Mouse (Mus musculus): ENCODE data around the gene Gclm. TPM values are rescaled to one million over a fixed set of nuclear protein-coding genes. Genes with fewer than 3 reads are reported as not detected.
"Not testable (repeated sequence)": the region's sequence is repeated elsewhere in the genome, so short reads cannot be mapped to it uniquely, and the experiment has no call there.

The Gclm gene
- total RNA-seq, 1 experiment from 2014 or later: 71.8 TPM

- peak; percentile 86 to 91 for ATAC-seq (replicated peaks in 1 of 2; ENCODE audit: insufficient read depth in 1 of 2, low FRiP score in 2 of 2, low TSS enrichment in 1 of 2, low read depth in 1 of 2, poor library complexity in 2 of 2, severe bottlenecking in 2 of 2)
Observed at GRCm38 (mm10) chr3:122274241-122275024, 29.1 kb downstream of the Gclm start, which contains the start of gene Dnttip2. Gene Dnttip2, plus strand, starts transcription at chr3:122274388.

DNA sequence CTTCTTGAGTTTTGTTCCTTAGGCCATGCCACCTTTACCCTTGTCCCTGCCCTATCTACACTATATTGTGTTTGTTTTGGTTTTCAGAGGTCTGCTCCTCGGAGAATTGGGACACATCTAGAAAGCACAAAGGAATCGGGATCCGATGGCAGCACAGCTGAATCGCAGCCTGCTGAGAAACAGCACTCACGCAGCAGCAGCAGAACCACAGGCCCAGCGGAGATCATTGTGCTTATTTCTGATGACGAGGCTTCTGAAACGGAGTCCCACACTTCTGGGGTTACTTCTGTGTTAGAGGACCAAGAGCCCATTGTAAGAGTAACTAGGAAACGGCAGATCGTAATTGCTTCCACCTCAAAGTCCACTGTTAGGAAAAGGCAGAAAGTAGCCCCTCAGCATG lies 29.8 kb downstream of the Gclm start:
- no peak for ATAC-seq (replicated peaks in 1 of 2; ENCODE audit: insufficient read depth in 1 of 2, low FRiP score in 2 of 2, low TSS enrichment in 1 of 2, low read depth in 1 of 2, poor library complexity in 2 of 2, severe bottlenecking in 2 of 2)

DNA sequence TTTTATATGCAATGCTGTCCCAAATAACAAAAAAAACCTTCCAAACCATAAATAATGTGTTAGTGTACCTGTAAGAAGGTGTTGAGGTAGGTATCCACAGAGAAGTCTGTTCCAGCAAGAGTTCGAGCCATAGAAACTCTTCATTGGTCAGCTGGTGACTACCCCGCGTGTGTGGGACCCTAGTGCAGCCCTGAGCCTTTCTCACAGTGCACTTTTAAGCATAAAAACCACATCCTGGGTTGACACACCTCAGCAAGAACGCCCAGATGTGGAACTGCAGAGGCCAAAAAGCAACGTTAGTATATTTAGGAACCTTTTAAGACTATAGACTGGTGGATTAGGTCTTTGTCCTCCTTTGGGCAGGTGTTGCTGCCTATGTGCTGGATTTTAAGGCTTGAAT lies 41.8 kb downstream of the Gclm start:
- ATAC-seq (replicated peaks in 1 of 2; ENCODE audit: insufficient read depth in 1 of 2, low FRiP score in 2 of 2, low TSS enrichment in 1 of 2, low read depth in 1 of 2, poor library complexity in 2 of 2, severe bottlenecking in 2 of 2): no peak

- ATAC-seq (replicated peaks in 1 of 2; ENCODE audit: insufficient read depth in 1 of 2, low FRiP score in 2 of 2, low TSS enrichment in 1 of 2, low read depth in 1 of 2, poor library complexity in 2 of 2, severe bottlenecking in 2 of 2): no peak
Observed at GRCm38 (mm10) chr3:122288613-122289195, 43.3 kb downstream of the Gclm start.

- not testable (repeated sequence) for ATAC-seq (replicated peaks in 1 of 2; ENCODE audit: insufficient read depth in 1 of 2, low FRiP score in 2 of 2, low TSS enrichment in 1 of 2, low read depth in 1 of 2, poor library complexity in 2 of 2, severe bottlenecking in 2 of 2)
Observed at GRCm38 (mm10) chr3:122289344-122289743, 44.0 kb downstream of the Gclm start.

GRCm38 (mm10) chr3:122290696-122291095 lies 45.3 kb downstream of the Gclm start:
- ATAC-seq (replicated peaks in 1 of 2; ENCODE audit: insufficient read depth in 1 of 2, low FRiP score in 2 of 2, low TSS enrichment in 1 of 2, low read depth in 1 of 2, poor library complexity in 2 of 2, severe bottlenecking in 2 of 2): peak; percentile 76

DNA sequence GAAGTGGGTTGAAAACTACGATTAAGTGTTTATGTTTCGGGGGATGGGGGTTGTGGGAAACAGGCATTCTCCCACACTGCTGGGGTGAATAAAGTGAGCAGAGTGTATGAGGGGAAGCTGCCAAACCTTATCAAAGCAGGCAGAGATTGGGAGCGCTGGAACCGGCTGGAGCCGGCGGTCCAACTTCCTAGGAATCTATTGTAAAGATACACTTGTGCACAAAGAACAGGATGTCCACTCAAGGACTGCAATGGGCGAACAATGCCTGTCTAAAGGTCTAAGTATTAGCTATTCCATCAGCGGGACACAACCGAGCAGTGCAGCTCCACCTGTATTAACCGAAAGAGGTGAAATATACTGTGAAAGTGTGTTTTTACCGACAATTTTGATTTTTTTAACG lies 46.5 kb downstream of the Gclm start:
- ATAC-seq (replicated peaks in 1 of 2; ENCODE audit: insufficient read depth in 1 of 2, low FRiP score in 2 of 2, low TSS enrichment in 1 of 2, low read depth in 1 of 2, poor library complexity in 2 of 2, severe bottlenecking in 2 of 2): no peak

DNA sequence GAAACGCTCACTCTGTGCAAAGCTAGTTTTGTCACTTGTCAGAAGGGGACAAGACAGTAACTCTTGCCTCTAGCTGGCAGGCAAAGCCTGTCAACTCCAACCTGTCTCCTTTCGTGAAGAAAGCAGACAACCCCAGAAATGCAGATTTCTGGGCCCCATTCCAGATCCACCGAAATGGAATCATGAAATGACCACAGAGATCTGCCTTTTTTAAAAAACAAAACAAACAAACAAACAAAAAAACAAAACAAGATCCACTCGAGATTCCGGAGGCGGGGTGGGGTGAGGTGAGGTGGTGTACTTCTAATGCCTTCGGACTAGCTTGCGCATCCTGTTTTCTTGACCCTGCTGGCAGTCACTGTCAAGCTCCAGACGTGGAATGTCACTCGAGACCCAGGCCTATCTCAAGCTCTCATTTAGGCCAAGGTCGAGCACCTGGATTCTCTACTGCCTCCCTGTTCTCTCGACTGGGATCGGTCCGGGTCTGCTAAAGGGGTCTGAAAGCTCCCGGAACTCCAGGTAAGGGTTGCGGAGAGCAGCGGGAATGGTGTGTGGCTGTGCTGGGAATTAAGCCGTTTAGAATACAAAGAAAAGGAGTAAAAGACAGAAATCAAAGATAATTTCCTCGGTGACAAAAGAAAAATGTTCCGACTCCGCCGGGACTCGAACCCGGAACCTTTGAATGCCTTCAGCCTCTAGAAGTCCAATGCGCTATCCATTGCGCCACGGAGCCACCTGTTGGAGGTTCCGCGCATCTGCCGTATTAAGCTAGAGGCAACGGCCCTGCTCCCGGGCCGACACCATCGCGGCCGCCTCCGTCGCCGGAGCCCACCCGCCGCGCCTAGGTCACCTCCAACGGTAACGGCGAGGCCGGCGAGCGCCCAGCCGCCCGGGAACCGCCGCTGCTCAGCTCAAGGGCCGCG lies 47.2 kb downstream of the Gclm start:
- peak; percentile 43 to 62 for ATAC-seq (replicated peaks in 1 of 2; ENCODE audit: insufficient read depth in 1 of 2, low FRiP score in 2 of 2, low TSS enrichment in 1 of 2, low read depth in 1 of 2, poor library complexity in 2 of 2, severe bottlenecking in 2 of 2)

DNA sequence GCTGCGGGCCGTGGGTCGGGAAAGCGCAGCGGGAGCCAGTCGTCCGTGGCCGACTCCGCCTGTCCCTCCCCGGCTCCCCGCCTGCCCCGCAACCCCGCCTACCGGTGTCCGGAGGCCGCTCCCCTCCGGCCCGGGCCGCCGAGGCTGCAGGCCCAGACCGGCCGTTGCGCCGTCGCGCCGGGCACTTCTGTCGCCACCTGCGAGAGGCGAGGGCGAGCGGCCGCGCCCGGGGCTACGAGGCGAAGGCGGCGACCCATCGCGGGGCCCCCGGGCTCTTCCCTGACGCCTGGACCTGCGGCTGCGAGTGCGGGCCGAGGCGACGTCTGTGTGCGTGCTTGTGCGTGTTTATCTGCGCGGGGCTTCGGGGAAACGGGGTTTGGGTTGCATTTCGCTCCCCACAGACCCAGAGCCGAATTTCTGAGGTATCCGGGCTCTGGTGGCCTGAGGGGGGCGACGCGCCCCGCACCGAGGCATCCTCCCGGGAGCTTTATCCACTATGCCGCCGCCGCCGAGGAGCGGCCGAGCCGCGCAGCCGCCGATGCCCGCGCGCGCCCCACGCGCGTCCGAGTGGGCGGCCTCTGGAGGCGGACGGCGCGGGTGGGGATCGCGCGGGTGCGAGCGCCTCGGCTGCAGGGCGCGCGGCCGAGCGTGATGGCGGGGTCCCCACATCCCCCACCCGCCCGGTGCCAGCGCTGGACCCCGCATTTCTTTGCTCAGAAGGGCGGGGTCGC lies 48.0 kb downstream of the Gclm start:
- ATAC-seq (replicated peaks in 1 of 2; ENCODE audit: insufficient read depth in 1 of 2, low FRiP score in 2 of 2, low TSS enrichment in 1 of 2, low read depth in 1 of 2, poor library complexity in 2 of 2, severe bottlenecking in 2 of 2): peak in 1 of 2 experiments; percentile 21; a peak in 2 of 4 replicates

DNA sequence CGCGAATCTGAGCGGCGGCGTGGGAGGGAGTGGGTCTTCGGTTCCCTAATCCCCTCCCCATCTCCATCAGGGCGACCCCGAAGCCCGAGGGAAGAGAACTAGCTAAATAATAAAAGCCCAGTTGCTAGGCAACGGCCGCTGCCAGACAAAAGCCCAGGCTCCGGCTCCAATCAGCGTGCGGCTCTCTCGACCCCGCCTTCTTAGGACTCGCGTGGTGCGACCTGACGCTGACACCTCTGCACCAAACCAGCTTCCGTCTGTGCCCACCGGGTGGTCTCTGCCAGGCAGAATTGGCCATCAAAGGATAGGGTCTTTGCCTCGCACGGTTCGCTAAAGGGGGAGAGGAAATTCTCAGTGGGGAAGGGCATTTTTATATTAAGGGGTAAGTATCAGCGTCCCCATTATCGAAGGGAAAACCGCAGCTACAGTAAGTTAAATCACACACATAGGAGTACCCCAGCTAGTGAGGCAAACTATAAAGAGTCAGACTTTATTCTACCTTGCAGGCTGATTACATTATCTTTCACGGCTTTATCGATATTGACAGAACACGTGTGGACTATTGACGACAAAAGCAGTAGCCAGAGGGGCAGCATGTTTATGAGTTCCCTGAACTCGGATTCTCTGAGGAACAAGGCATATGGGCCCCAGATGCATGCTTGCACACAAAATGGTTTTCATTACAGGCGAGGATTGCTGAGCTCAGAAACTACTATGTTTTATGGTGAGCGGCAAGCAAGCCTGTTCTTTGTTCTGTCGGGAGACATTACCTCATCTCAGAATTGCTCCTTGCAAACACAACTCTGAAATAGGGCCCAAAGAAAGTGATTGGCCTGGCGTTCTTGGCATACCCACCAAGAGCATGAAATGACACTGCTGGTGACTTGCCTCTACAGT lies 48.8 kb downstream of the Gclm start, which contains the start of gene Bcar3:
Bcar3 (plus strand) TSS at position 183 of the 897 bp plus-strand sequence.
- ATAC-seq (replicated peaks in 1 of 2; ENCODE audit: insufficient read depth in 1 of 2, low FRiP score in 2 of 2, low TSS enrichment in 1 of 2, low read depth in 1 of 2, poor library complexity in 2 of 2, severe bottlenecking in 2 of 2): peak; percentile 74 to 77

DNA sequence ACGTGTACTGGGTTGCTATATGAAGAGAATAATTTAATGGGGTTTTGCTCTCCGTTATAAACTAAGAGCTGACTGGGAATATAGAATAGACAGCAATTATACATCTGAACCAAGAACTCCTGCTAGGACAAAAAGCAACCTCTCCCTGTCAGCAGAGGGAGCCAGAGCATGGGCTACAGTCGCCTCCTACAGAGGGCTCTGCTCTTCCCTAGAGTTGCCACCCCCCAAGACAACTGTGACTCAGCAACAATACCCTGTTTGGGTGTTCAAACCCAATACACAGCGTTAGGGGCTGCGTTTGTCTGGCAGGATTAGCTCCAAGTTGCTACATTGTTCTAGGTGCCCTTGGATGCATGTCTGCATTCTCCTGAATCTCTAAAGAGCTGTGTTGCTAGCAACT lies 50.2 kb downstream of the Gclm start:
- peak; percentile 34 to 57; a peak in 3 of 4 replicates for ATAC-seq (replicated peaks in 1 of 2; ENCODE audit: insufficient read depth in 1 of 2, low FRiP score in 2 of 2, low TSS enrichment in 1 of 2, low read depth in 1 of 2, poor library complexity in 2 of 2, severe bottlenecking in 2 of 2)

DNA sequence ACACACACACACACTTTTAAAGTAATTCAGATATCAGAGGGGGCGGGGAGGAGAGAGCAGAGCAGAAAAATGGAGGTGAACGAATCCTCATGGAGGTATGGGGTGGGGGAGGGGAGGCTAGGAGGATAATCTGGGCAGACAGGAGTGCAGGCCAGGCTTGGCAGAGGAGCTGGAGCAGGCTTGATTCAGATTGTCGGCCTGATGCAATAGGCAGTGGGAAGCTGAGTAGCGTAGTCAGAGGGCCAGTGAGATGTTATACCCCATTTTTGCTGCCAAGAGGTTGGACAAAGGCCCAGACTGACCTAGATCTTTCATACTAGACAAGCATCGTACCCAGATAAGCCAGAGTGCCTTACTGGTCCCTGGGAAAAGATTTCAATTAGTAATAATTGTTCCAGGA lies 51.6 kb downstream of the Gclm start:
- no peak for ATAC-seq (replicated peaks in 1 of 2; ENCODE audit: insufficient read depth in 1 of 2, low FRiP score in 2 of 2, low TSS enrichment in 1 of 2, low read depth in 1 of 2, poor library complexity in 2 of 2, severe bottlenecking in 2 of 2)

DNA sequence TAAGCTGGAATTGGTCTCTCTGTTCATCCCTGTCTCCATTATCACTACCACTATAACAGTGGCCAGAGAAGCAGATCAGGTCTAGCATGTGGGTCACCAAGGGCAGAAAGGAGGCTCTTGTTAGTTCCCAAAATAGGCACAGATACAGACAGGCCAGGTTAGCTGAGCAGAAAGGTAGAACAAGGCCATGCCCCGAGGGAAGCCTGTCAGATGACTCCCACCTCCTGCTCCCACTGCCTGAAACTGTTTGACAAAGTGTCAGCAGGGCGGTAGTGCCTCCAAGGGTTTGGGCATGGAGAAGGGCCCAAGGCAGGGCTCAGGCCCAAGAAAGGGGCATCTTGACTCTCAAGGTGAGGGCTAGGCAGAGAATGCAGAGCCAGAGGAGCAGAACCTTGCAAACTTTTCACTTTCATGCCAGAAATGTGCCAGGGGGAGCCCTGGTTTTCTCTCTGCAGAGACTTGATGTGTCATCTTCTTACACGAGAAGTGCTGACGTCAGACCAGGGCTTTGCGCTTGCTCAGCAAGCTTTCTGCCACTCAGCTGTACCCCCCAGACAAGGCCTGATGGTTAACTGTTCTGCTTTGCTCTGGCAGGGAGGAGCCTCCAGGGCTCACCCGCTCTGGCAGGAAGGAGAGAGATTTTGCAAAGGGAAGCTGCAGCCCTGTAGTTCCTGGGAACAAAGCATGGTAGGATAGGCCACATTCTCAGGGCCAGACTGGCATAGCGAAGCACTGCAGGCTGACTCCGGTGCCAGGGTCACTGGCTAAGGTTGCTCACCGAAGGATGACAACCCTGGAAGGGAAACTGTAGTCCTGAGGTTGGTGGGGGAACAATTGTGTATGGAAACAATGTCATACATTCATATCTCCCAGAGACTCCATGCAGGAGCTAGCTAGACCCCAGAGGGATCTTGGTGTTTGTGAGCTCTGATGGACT lies 55.9 kb downstream of the Gclm start:
- ATAC-seq (replicated peaks in 1 of 2; ENCODE audit: insufficient read depth in 1 of 2, low FRiP score in 2 of 2, low TSS enrichment in 1 of 2, low read depth in 1 of 2, poor library complexity in 2 of 2, severe bottlenecking in 2 of 2): peak; percentile 88 to 90

GRCm38 (mm10) chr3:122304560-122304959 lies 59.2 kb downstream of the Gclm start:
- no peak for ATAC-seq (replicated peaks in 1 of 2; ENCODE audit: insufficient read depth in 1 of 2, low FRiP score in 2 of 2, low TSS enrichment in 1 of 2, low read depth in 1 of 2, poor library complexity in 2 of 2, severe bottlenecking in 2 of 2)

DNA sequence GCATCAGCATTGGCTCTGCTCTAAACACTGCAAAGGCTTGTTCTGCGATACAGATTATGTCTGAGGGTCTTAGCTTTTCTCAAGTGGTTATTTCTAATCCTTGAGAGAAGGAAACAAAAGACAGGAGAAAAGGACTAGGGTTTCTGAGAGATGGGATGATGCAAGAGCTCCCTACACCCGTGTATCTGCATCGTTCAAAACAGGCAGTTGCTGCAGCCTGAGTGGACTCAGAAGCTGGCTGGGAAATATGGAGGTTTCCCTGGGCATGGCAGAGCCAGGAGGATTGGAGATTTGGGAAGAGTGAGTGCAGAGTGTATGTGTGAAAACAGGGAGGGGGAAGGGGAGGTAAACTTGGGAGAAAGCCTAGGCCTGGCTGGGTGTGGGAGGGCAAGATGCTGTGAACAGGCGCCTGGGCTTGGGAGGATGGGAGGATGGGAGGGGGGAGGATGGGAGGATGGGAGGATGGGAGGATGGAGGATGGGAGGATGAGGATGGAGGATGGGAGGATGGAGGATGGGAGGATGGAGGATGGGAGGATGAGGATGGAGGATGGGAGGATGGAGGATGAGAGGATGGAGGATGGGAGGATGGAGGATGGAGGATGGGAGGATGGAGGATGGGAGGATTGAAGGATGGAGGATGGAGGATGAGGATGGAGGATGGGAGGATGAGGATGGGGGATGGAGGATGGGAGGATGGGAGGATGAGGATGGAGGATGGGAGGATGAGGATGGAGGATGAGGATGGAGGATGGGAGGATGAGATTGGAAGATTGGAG lies 62.7 kb downstream of the Gclm start:
- peak in 1 of 2 experiments; percentile 21; a peak in 2 of 4 replicates for ATAC-seq (replicated peaks in 1 of 2; ENCODE audit: insufficient read depth in 1 of 2, low FRiP score in 2 of 2, low TSS enrichment in 1 of 2, low read depth in 1 of 2, poor library complexity in 2 of 2, severe bottlenecking in 2 of 2)
